Mouse (Mus musculus) urinary bladder, postnatal 0 days (tissue): ENCODE data around the gene Epm2a. TPM values are rescaled to one million over a fixed set of nuclear protein-coding genes. Genes with fewer than 3 reads are reported as not detected.

Source experiments
- polyA plus RNA-seq: library from polyadenylated mRNA; unstranded; fragments of >200 nt; fragmentation: Nextera tagmentation; extraction: Ambion mirVana; gene quantifications from 2 replicates; pipeline ENCODE4 v1.2.1, GENCODE M21; 2015

The Epm2a gene
- 0.33 and 1.1 TPM in 2 replicates for polyA plus RNA-seq

GRCm38 (mm10) chr10:11343205-11344141 lies at the start of gene Epm2a:
Gene Epm2a (plus strand): TSS chr10:11343404.

Other genes with a start within 250 kb of the Epm2a start
- 5.3 and 6.4 TPM in 2 replicates for gene Shprh, start 194.0 kb upstream of the Epm2a start, polyA plus RNA-seq
- gene Fbxo30, start 62.1 kb upstream of the Epm2a start, polyA plus RNA-seq, result 43.6 and 49.1 TPM in 2 replicates